Mouse (Mus musculus): Measurements from ENCODE around the gene Carhsp1.

- TF ChIP-seq CTCF (IDR thresholded peaks at IDR 0.05; ENCODE audit: low read depth, low read length) (no peak), POLR2A (IDR thresholded peaks at IDR 0.05; ENCODE audit: extremely low read depth, insufficient read depth, low read length) (no peak)
These were observed 19.3 kb upstream of the Carhsp1 start for GRCm38 (mm10) chr16:8691206-8691605.
